Mouse (Mus musculus): ENCODE results near the gene Tshz2. TPM values are rescaled to one million over a fixed set of nuclear protein-coding genes. Genes with fewer than 3 reads are reported as not detected.

Tshz2 gene
- polyA plus RNA-seq, 1 experiment: 16.1 TPM

GRCm38 (mm10) chr2:169634619-169635382, 2.0 kb downstream of the Tshz2 start:
- WGBS: 18% methylated on average over 17 of the region's 17 CpGs
- peaks cover 6% of the 10 kb centered on the region for H3K4me1 ChIP-seq (ENCODE audit: control insufficient read depth, insufficient read depth, low read length)
- no peak overlapping the region for H3K27ac ChIP-seq (ENCODE audit: insufficient read depth, low read length)
- H3K4me3 ChIP-seq (replicated peaks; ENCODE audit: insufficient read depth, low read depth, low read length): no peak overlapping the region
- TF ChIP-seq CTCF (IDR thresholded peaks at IDR 0.05; ENCODE audit: borderline replicate concordance, insufficient read depth, low read depth, low read length): no peak
- no peak for TF ChIP-seq POLR2A (IDR thresholded peaks at IDR 0.05; ENCODE audit: borderline replicate concordance, insufficient read depth, low read length)
- no peak for DNase-seq
- no peaks in the 10 kb centered on the region for H3K27me3 ChIP-seq (ENCODE audit: control insufficient read depth, insufficient read depth, low read length)

GRCm38 (mm10) chr2:169635428-169635827, 2.6 kb downstream of the Tshz2 start:
- DNase-seq: no peak
- H3K4me1 ChIP-seq (ENCODE audit: control insufficient read depth, insufficient read depth, low read length): peaks cover 6% of the 10 kb centered on the region
- 32% methylated on average over 7 of the region's 7 CpGs for WGBS

DNA sequence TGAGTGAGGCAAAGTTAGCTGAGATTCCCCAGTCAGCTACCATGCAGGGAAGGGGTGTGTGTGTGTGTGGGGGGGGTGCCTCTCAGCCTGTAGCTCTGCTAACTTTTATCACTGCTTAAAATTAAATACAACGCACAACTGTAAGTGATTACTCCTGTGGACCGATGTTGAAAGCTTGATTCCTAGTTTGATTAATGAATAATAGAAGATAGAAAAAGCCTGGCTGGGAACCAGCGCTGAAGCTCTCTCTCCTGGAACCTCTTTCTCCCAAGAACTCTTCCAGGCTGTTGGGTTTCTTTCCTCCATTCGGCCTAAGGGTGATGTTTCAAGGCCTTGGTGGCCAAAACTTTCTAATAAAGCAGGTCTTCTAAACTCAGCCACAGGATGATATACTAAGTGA, 3.6 kb downstream of the Tshz2 start:
- TF ChIP-seq CTCF (IDR thresholded peaks at IDR 0.05; ENCODE audit: borderline replicate concordance, insufficient read depth, low read depth, low read length): no peak
- no peak for TF ChIP-seq POLR2A (IDR thresholded peaks at IDR 0.05; ENCODE audit: borderline replicate concordance, insufficient read depth, low read length)
- no peaks in the 10 kb centered on the region for H3K27me3 ChIP-seq (ENCODE audit: control insufficient read depth, insufficient read depth, low read length)
- peaks cover 6% of the 10 kb centered on the region for H3K4me1 ChIP-seq (ENCODE audit: control insufficient read depth, insufficient read depth, low read length)
- DNase-seq: no peak
- H3K27ac ChIP-seq (ENCODE audit: insufficient read depth, low read length): no peak overlapping the region
- WGBS: 71% methylated on average over 4 of the region's 4 CpGs
- no peak overlapping the region for H3K4me3 ChIP-seq (replicated peaks; ENCODE audit: insufficient read depth, low read depth, low read length)

More at GRCm38 (mm10) chr2:169635428-169635827, 2.6 kb downstream of the Tshz2 start:
- H3K4me3 ChIP-seq (replicated peaks; ENCODE audit: insufficient read depth, low read depth, low read length): no peak overlapping the region
- no peak overlapping the region for H3K27ac ChIP-seq (ENCODE audit: insufficient read depth, low read length)
- H3K27me3 ChIP-seq (ENCODE audit: control insufficient read depth, insufficient read depth, low read length): no peaks in the 10 kb centered on the region
- TF ChIP-seq POLR2A (IDR thresholded peaks at IDR 0.05; ENCODE audit: borderline replicate concordance, insufficient read depth, low read length) (no peak), CTCF (IDR thresholded peaks at IDR 0.05; ENCODE audit: borderline replicate concordance, insufficient read depth, low read depth, low read length) (no peak)

- Histone ChIP-seq H3K27me3 (ENCODE audit: control insufficient read depth, insufficient read depth, low read length) (no peaks in the 10 kb centered on the region), H3K4me1 (ENCODE audit: control insufficient read depth, insufficient read depth, low read length) (no peaks in the 10 kb centered on the region), H3K4me3 (replicated peaks; ENCODE audit: insufficient read depth, low read depth, low read length) (no peak overlapping the region), H3K27ac (ENCODE audit: insufficient read depth, low read length) (no peak overlapping the region)
- DNase-seq: no peak
- 51% methylated on average over 14 of the region's 14 CpGs for WGBS
- TF ChIP-seq POLR2A (IDR thresholded peaks at IDR 0.05; ENCODE audit: borderline replicate concordance, insufficient read depth, low read length) (no peak), CTCF (IDR thresholded peaks at IDR 0.05; ENCODE audit: borderline replicate concordance, insufficient read depth, low read depth, low read length) (no peak)
Measured at GRCm38 (mm10) chr2:169641547-169641946, 8.7 kb downstream of the Tshz2 start.

GRCm38 (mm10) chr2:169642420-169642819, 9.6 kb downstream of the Tshz2 start:
- 91% methylated on average over 8 of the region's 8 CpGs for WGBS
- Histone ChIP-seq H3K27ac (ENCODE audit: insufficient read depth, low read length) (no peak overlapping the region), H3K4me1 (ENCODE audit: control insufficient read depth, insufficient read depth, low read length) (no peaks in the 10 kb centered on the region), H3K4me3 (replicated peaks; ENCODE audit: insufficient read depth, low read depth, low read length) (no peak overlapping the region), H3K27me3 (ENCODE audit: control insufficient read depth, insufficient read depth, low read length) (no peaks in the 10 kb centered on the region)
- no peak for DNase-seq
- TF ChIP-seq CTCF (IDR thresholded peaks at IDR 0.05; ENCODE audit: borderline replicate concordance, insufficient read depth, low read depth, low read length) (no peak), POLR2A (IDR thresholded peaks at IDR 0.05; ENCODE audit: borderline replicate concordance, insufficient read depth, low read length) (no peak)

DNA sequence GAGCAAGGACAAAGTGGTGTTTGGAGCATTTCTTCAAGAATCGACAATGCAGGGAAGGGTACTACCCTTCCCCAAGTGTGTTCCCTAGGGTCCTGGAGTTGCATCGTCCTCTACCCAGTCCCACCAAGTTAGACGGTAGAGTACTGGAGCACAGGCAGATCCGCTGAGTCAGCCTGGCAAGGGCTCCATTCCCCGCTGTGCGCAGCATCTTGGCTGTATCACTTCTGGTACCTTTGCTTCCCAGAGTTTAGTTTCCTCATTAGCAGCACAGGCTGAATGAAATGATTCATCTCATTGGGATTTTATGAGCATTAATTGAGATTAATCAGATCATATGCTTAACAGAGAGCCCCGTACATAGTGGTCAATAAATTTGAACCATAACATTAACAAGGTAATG, 14.3 kb downstream of the Tshz2 start:
- Histone ChIP-seq H3K27me3 (ENCODE audit: control insufficient read depth, insufficient read depth, low read length) (no peaks in the 10 kb centered on the region), H3K4me3 (replicated peaks; ENCODE audit: insufficient read depth, low read depth, low read length) (no peak overlapping the region), H3K4me1 (ENCODE audit: control insufficient read depth, insufficient read depth, low read length) (no peaks in the 10 kb centered on the region), H3K27ac (ENCODE audit: insufficient read depth, low read length) (no peak overlapping the region)
- no peak for DNase-seq
- WGBS: 47% methylated on average over 7 of the region's 7 CpGs
- TF ChIP-seq CTCF (IDR thresholded peaks at IDR 0.05; ENCODE audit: borderline replicate concordance, insufficient read depth, low read depth, low read length) (no peak), POLR2A (IDR thresholded peaks at IDR 0.05; ENCODE audit: borderline replicate concordance, insufficient read depth, low read length) (no peak)

DNA sequence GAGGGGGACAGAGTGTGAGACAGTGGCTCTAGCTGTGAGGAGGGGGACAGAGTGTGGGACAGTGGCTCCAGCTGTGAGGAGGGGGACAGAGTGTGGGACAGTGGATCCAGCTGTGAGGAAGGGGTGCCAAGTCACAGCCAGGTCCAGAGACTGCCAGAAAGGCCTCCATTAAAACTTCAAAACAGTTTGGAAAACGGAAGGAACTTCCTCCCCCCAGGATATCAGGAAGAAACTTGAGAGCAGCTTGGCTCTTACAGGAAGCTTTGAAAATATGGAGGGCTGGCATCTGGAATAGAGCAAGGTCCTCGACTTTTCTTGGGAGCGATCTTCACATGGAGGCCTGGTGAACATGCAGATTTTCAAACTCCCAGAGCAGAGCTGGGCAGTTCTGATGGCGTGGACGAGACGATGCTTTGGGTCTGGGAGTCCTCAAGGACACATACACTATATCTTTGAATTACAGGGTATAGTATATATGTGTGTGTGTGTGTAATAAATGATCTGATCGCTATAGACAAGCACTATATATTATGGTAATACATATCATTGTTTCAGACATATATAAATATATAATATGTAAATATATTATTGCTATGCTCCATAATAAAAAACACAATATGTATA, 16.6 kb downstream of the Tshz2 start:
- whole genome bisulfite sequencing: 73% methylated on average over 7 of the region's 7 CpGs
- no peaks in the 10 kb centered on the region for H3K4me1 ChIP-seq (ENCODE audit: control insufficient read depth, insufficient read depth, low read length)
- H3K4me3 ChIP-seq (replicated peaks; ENCODE audit: insufficient read depth, low read depth, low read length): no peak overlapping the region
- DNase-seq: no peak
- no peak overlapping the region for H3K27ac ChIP-seq (ENCODE audit: insufficient read depth, low read length)
- TF ChIP-seq CTCF (IDR thresholded peaks at IDR 0.05; ENCODE audit: borderline replicate concordance, insufficient read depth, low read depth, low read length): no peak
- no peak for TF ChIP-seq POLR2A (IDR thresholded peaks at IDR 0.05; ENCODE audit: borderline replicate concordance, insufficient read depth, low read length)
- no peaks in the 10 kb centered on the region for H3K27me3 ChIP-seq (ENCODE audit: control insufficient read depth, insufficient read depth, low read length)

DNA sequence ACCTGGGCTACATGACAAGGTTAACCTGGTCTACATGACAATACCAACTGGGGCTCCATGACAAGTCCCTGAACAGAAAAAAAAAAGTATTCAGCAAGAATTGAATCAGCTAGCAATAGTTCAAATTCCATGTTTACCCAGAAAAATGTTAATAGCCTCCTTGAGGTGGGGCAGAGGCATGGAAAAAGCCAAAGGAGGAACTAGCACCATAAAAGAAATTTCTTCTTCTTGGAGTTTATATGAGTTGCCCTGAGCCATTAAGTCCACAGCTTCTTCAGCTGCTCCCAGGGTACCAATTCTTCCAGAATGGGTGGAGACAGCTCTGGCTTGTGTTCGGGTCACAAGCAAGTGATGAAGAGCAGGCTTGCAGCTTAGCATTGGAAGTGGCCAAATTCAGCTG, 20.5 kb downstream of the Tshz2 start:
- no peak for TF ChIP-seq CTCF (IDR thresholded peaks at IDR 0.05; ENCODE audit: borderline replicate concordance, insufficient read depth, low read depth, low read length)
- no peak for TF ChIP-seq POLR2A (IDR thresholded peaks at IDR 0.05; ENCODE audit: borderline replicate concordance, insufficient read depth, low read length)
- H3K27ac ChIP-seq (ENCODE audit: insufficient read depth, low read length): no peak overlapping the region
- DNase-seq: no peak
- H3K4me1 ChIP-seq (ENCODE audit: control insufficient read depth, insufficient read depth, low read length): no peaks in the 10 kb centered on the region
- WGBS: 93% methylated on average over 1 of the region's 1 CpGs
- H3K4me3 ChIP-seq (replicated peaks; ENCODE audit: insufficient read depth, low read depth, low read length): no peak overlapping the region
- no peaks in the 10 kb centered on the region for H3K27me3 ChIP-seq (ENCODE audit: control insufficient read depth, insufficient read depth, low read length)
